Mouse (Mus musculus) left cerebral cortex, postnatal 4 days (tissue): Measurements from ENCODE around the gene 1700001C02Rik. TPM values are rescaled to one million over a fixed set of nuclear protein-coding genes. Genes with fewer than 3 reads are reported as not detected.
A peak's percentile ranks its signal among the peaks of the same experiment; 100 is the strongest.

ENCODE experiments used
- DNase-seq: peaks from one replicate; pipeline ENCODE4 v3.0.0-alpha.2; 2022
- intact Hi-C: fragments of 180-260 bp; cut with DNase I; formaldehyde crosslinking; loops from one replicate; pipeline ENCODE4 v1.15.1; 2025
- total RNA-seq, 2 experiments: library from RNA; stranded (reverse); gene quantifications; 2 replicates each; pipeline ENCODE4 v1.2.3; 2021

1700001C02Rik gene
- total RNA-seq, 2 experiments from 2014 or later, result not detected

DNA sequence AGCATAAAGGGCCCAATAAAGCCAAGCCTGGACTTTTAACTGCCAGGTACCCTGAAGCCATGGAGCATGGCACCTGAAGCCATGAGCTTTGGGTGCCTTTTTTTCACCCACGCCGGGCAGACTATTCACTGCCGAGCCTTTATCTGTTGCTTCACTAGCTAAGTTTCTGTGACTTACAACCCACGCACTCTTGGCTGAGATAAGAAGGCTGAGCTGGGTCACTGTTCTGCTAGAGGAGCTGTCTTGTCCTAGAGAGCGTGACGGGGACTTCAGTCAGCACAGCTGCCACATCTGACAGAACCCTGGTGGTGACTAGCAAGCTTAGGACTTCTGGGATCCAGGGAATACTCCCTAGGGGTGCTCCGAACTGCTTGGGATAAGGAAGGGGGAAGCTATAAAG, 27.9 kb downstream of the 1700001C02Rik start:
- intact Hi-C loops, result no loop called here
- DNase-seq, result no peak

DNA sequence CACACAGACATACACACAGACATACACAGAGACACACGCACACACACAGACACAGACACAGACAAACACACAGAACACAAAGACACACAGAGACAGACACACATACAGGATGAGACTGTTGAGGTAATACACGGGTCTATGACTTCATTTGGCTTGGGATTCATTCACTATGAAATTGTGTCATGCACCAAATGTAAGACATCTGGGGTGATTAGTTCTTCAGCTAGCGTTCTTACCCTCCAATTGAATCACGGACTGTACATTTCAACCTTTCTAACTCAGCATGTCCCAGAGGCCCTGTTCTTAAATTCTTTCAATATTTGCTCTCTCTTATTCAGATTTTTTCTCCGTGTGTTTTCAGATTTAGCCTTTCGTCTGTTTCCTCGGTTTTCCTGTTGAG, 28.8 kb downstream of the 1700001C02Rik start:
- DNase-seq, result no peak
- intact Hi-C loops, result no loop called here

DNA sequence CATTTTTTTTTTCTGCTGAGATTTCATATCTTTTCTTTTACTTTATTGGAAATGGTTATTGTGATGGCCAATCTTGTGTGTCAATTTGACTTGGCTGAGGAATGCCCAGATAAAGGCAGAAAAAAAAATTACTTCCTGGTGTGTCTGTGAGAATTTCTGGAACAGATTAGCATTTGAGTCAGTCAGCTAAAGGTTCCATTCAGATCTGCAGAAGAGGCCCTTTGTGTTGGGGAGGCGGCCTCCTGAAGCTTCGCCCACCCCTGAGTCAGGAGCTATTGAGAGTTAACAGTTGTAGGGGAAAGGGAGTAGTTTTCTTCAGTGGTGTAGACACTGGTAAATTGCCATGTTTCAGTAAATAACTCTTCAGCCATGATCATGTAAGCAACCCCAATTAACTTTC, 29.4 kb downstream of the 1700001C02Rik start:
- DNase-seq, result no peak
- intact Hi-C loops, result no loop called here

- no peak for DNase-seq
- intact Hi-C loops, result no loop called here
Measured at GRCm38 (mm10) chr5:30496821-30497220, 31.0 kb downstream of the 1700001C02Rik start.

GRCm38 (mm10) chr5:30497299-30497698, 31.5 kb downstream of the 1700001C02Rik start:
- intact Hi-C loops, result no loop called here
- no peak for DNase-seq

GRCm38 (mm10) chr5:30513111-30513510, 47.3 kb downstream of the 1700001C02Rik start:
- intact Hi-C loops, result no loop called here

GRCm38 (mm10) chr5:30516376-30516775, 50.5 kb downstream of the 1700001C02Rik start:
- peak; percentile 48 for DNase-seq
- intact Hi-C loops, result loop anchor here (5.0 kb wide), 1 partner anchor 126 kb away; no protein-coding TSS in a partner anchor

More at GRCm38 (mm10) chr5:30513111-30513510, 47.3 kb downstream of the 1700001C02Rik start:
- DNase-seq, result no peak

- DNase-seq, result no peak
- intact Hi-C loops, result loop anchor here (5.0 kb wide), 1 partner anchor 124 kb away; no protein-coding TSS in a partner anchor
Measured at GRCm38 (mm10) chr5:30518108-30518507, 52.3 kb downstream of the 1700001C02Rik start.

- no peak for DNase-seq
- intact Hi-C loops, result loop anchor here (5.0 kb wide), 1 partner anchor 124 kb away; no protein-coding TSS in a partner anchor
Measured at GRCm38 (mm10) chr5:30518547-30518946, 52.7 kb downstream of the 1700001C02Rik start.

- peak; percentile 48 for DNase-seq
- intact Hi-C loops, result loop anchor here (5.0 kb wide), 1 partner anchor 123 kb away; no protein-coding TSS in a partner anchor
Measured at GRCm38 (mm10) chr5:30519494-30519893, 53.6 kb downstream of the 1700001C02Rik start.

- no peak for DNase-seq
- intact Hi-C loops, result no loop called here
Measured at GRCm38 (mm10) chr5:30520214-30520732, 54.4 kb downstream of the 1700001C02Rik start.

DNA sequence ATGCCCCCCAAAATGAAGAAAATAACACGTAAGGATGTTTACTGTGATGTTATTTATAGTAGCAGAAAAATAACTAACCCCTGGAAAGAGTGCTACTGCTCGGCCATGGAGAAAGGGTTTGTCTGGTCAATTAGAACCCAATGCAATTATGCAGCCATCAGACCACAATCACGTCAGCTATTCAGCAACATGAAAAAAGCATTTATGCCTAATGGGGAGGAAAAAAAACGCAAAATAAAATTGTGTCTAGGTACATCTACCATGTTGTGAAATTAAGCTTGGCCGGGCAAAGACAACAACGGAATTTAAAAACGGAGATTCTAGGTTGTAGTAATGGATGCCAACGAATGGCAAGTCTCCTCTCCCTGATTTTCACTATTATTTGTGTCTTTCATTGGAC, 56.6 kb downstream of the 1700001C02Rik start:
- no peak for DNase-seq
- intact Hi-C loops, result no loop called here

DNA sequence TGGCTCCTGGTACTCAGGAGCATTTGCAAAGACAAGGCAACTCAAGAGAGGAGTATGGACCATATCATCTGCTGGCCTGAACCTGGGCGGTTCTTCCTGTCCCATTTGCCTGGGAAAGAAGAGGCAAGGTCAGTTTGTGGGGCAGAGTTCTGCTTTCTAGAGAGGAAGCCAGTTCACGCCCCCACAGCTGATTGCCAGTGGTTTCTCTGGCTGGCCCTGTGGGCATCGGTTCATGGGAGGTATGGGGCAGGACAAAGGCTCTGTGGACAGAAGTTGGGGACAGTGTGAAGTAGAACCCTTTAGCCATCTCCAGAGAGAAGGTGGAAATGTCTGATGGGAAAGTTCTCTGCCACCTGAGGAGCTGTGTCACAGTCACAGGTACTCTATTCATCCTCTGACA, 57.3 kb downstream of the 1700001C02Rik start:
- no peak for DNase-seq
- intact Hi-C loops, result no loop called here

GRCm38 (mm10) chr5:30524213-30524612, 58.4 kb downstream of the 1700001C02Rik start:
- intact Hi-C loops, result no loop called here
- DNase-seq, result no peak

DNA sequence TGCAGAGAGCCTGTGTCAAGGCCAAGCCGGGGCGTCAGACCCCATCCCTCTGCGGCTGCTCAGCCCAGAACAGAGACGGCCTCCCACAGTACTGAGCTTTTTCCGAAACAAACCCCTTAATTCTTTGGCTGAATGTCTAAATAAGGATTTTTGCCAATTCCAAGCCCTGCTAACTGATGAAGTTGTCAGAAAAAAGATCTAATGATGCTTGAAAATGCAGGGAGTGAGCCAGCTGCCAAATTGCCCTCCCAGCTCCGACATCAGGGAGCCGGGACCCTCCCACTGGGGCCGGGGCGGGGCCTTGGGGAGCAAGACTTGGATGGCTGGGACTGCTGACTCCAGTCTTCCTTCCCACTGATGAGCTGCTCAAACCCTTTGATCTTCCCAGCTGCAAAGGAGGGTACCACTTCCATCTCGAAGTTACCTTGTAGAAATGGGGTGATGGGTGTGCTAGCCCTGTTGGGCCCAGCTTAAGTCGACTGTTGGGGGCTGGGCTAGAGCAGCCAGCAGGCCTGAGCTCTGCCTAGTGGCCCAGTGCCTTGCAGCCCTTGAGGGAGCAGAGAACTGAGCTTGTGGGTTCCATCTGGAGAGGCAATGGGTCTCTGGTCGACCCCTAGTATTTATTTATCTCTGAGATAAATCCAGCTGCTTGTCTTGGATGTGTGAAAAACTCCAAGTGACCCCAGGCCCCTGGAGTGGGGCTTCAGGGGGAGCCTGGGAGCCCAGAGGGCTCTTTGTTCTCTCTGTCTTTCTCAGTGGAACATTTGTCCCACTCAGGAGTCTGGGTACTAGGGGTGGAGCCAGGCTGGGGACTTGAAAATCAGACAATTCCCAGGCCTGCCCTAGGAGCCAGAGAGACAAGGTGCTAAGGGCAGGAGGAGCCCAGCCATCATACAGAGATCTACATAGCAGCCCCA, 60.3 kb downstream of the 1700001C02Rik start:
- intact Hi-C loops, result no loop called here
- DNase-seq, result peak; percentile 84

GRCm38 (mm10) chr5:30527129-30527528, 61.3 kb downstream of the 1700001C02Rik start:
- DNase-seq, result no peak
- intact Hi-C loops, result no loop called here

DNA sequence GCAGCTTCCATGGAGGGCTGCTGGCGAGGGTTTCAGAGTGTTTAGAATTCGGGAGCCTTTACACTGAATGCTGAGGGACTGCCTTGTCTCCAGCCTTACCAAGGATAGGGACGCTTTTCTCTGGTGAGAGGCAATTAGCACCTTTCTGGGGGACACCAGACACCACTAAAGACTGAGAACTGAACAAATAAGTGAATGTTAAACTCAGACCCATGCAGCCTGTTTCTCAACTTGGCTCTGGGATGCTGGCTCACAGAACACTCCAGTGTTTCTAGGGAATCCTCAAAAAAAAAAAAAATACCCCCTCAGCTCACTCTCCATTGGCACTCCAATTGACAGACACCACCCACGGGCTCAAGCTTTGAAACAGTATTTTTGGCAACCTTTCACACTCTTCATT, 63.1 kb downstream of the 1700001C02Rik start:
- DNase-seq, result no peak
- intact Hi-C loops, result no loop called here

Other genes starting within 250 kb of the 1700001C02Rik start
- 10 to 100 TPM; 67.2 to 78.6 TPM for gene Selenoi, start 233.5 kb upstream of the 1700001C02Rik start, total RNA-seq
- 10 to 100 TPM; 12.6 to 14.6 TPM for gene Drc1, start 184.7 kb upstream of the 1700001C02Rik start, total RNA-seq
- gene Otof, start 4.1 kb upstream of the 1700001C02Rik start, total RNA-seq, result 10 to 100 TPM in 1 of 2 experiments, 1 to 10 TPM in 1; 7.1 to 10.8 TPM
- gene Cib4, start 79.8 kb downstream of the 1700001C02Rik start, total RNA-seq, result not detected
- gene Kcnk3, start 122.1 kb downstream of the 1700001C02Rik start, total RNA-seq, result 10 to 100 TPM; 14.1 to 15.1 TPM
- gene Slc35f6, start 181.9 kb downstream of the 1700001C02Rik start, total RNA-seq, result 10 to 100 TPM; 23.3 to 27.9 TPM
- gene Cenpa, start 200.7 kb downstream of the 1700001C02Rik start, total RNA-seq, result 10 to 100 TPM; 13.8 to 14.0 TPM
- 100 to 1,000 TPM; 797 to 798 TPM for gene Dpysl5, start 245.5 kb downstream of the 1700001C02Rik start, total RNA-seq